Mouse (Mus musculus) midbrain, embryonic 11.5 days (tissue): Measurements from ENCODE around the gene Sema4g. TPM values are rescaled to one million over a fixed set of nuclear protein-coding genes. Genes with fewer than 3 reads are reported as not detected.

ENCODE experiments used
- ATAC-seq: fragments of 200-750 bp; cut with Nextera tagmentation; 2 replicates; pipeline ENCODE4 v1.8.0; 2017; ENCODE audit warnings: moderate TSS enrichment, moderate library complexity; ENCODE audit not compliant: low FRiP score
- DNase-seq: peaks from one replicate; pipeline ENCODE4 v3.0.0; 2015; ENCODE audit warnings: low spot score; ENCODE audit errors: missing footprints
- H3K27ac ChIP-seq: fragments of 300-500 bp; sonication (generic); 2 replicates; pipeline ENCODE4 v1.5.1; 2014; ENCODE audit warnings: low read depth, low read length
- H3K27me3 ChIP-seq: fragments of 300-500 bp; sonication (generic); 2 replicates; pipeline ENCODE4 v1.6.1; 2014; ENCODE audit warnings: mild to moderate bottlenecking, low read length, moderate library complexity, mixed read lengths; ENCODE audit not compliant: control insufficient read depth, insufficient read depth
- H3K36me3 ChIP-seq: fragments of 300-500 bp; sonication (generic); 2 replicates; pipeline ENCODE4 v1.6.1; 2014; ENCODE audit warnings: mild to moderate bottlenecking, low read length, moderate library complexity, mixed read lengths; ENCODE audit not compliant: control insufficient read depth, insufficient read depth
- H3K4me1 ChIP-seq: fragments of 300-500 bp; sonication (generic); 2 replicates; pipeline ENCODE4 v1.6.1; 2014; ENCODE audit warnings: low read length; ENCODE audit not compliant: control insufficient read depth, insufficient read depth
- H3K4me2 ChIP-seq: fragments of 300-500 bp; sonication (generic); 2 replicates; pipeline ENCODE4 v1.6.1; 2014; ENCODE audit warnings: mild to moderate bottlenecking, moderate library complexity
- H3K4me3 ChIP-seq: fragments of 300-500 bp; sonication (generic); 2 replicates; pipeline ENCODE4 v1.5.1; 2014; ENCODE audit warnings: low read depth, low read length
- H3K9ac ChIP-seq: fragments of 300-500 bp; sonication (generic); 2 replicates; pipeline ENCODE4 v1.6.1; 2014; ENCODE audit warnings: low read length
- H3K9me3 ChIP-seq: fragments of 300-500 bp; sonication (generic); 2 replicates; pipeline ENCODE4 v1.6.1; 2016; ENCODE audit warnings: low read length; ENCODE audit not compliant: control insufficient read depth
- WGBS: fragments of 180-500 bp; shearing (Covaris S2); extraction: QIAGEN DNeasy Blood & Tissue Kit; methylation state at CpG from one replicate; pipeline ENCODE4 v1.1.7; 2014; 5-methylcytosine and 5-hydroxymethylcytosine counted together
- polyA plus RNA-seq: library from polyadenylated mRNA; unstranded; fragments of >200 nt; fragmentation: Nextera tagmentation; extraction: Ambion mirVana; gene quantifications from 2 replicates; pipeline ENCODE4 v1.2.1, GENCODE M21; 2014

Gene Sema4g
- polyA plus RNA-seq, 1 experiment from 2014 or later: 4.7 TPM

- H3K27me3 ChIP-seq: no peaks in the 10 kb centered on the region
- no peak overlapping the region for H3K4me2 ChIP-seq
- no peak overlapping the region for H3K27ac ChIP-seq
- H3K4me3 ChIP-seq: no peak overlapping the region
- peaks cover 2% of the 10 kb centered on the region; the same call in 1 of the 2 replicates for H3K4me1 ChIP-seq
- ATAC-seq: no peak
- H3K9me3 ChIP-seq: no peaks in the 10 kb centered on the region
- WGBS: 89% methylated on average over 4 of the region's 4 CpGs
- 0 out of 2 replicates have a peak, but pooled peaks cover 4% of the 10 kb centered on the region for H3K36me3 ChIP-seq
- H3K9ac ChIP-seq: no peak overlapping the region
- DNase-seq: no peak
These were observed 4.5 kb upstream of the Sema4g start for GRCm38 (mm10) chr19:44984420-44984819.

DNA sequence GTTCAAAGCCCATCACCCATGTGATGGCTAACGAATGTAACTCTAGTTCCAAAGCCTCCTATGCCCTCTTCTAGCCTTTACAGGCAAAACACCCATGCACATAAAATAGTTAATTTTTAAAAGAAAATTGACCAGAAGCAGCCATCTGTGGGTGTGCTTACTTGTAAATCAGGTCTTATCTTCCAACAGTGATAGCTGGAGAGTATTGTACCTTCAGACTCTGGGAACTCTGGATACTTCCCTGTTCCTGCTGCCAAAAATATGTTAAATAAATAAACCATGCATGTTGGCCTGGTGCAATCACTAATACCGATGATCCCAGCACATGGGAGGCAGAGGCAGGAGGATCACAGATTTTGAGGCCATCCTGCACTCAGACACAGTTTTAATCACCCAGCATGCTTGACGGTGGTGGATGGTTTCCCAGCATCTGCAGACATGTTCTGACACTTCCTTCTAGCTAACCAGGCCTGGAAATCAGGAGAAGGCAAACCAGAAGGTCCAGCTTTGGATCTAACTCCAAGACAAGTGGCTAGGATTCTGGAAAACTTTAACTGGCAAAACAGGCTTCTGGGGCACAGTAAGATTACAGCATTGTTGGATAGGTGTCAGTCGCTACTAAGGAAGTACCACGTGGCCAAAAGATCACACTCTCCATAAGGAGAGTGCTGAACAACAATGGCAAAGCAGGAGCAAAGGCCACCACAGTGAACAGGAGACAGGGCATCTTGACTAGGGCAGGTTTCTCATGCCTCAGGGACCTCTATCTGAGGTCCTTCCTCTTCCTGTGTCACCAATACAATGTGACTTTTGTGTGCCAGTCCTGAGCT is 3.5 kb upstream of the Sema4g start:
- Histone ChIP-seq H3K36me3 (0 out of 2 replicates have a peak, but pooled peaks cover 4% of the 10 kb centered on the region), H3K27ac (no peak overlapping the region), H3K9me3 (no peaks in the 10 kb centered on the region), H3K4me3 (no peak overlapping the region), H3K4me1 (peaks cover 7% of the 10 kb centered on the region), H3K9ac (no peak overlapping the region), H3K27me3 (no peaks in the 10 kb centered on the region), H3K4me2 (no peak overlapping the region)
- no peak for DNase-seq
- ATAC-seq: no peak
- 66% methylated on average over 5 of the region's 5 CpGs for WGBS

GRCm38 (mm10) chr19:44987004-44987403 is 1.9 kb upstream of the Sema4g start:
- Histone ChIP-seq H3K4me1 (peaks cover 7% of the 10 kb centered on the region), H3K9ac (no peak overlapping the region), H3K36me3 (no peaks in the 10 kb centered on the region), H3K27ac (no peak overlapping the region), H3K9me3 (no peaks in the 10 kb centered on the region), H3K4me2 (no peak overlapping the region), H3K27me3 (no peaks in the 10 kb centered on the region), H3K4me3 (no peak overlapping the region)
- ATAC-seq (no peak), DNase-seq (no peak)
- WGBS: 77% methylated on average over 6 of the region's 6 CpGs

DNA sequence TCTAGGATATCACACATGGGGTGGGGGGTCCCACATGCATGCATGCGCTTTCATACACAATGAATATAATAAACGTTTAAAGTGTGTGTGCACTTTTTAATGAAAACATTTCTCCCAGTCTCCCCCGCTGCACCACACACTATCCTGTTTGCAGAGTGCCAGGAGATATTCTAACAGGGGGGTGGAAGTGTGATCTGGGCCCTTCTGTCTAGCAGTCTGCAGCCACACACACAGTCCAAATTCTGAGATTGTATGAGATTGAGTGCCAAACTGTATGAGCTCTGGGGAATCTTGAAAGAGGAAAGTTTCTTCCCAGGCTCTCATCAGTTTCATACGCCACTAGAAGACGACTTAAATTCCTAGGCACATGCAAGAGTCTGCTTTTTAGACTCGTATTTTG is 1.1 kb upstream of the Sema4g start:
- 57% methylated on average over 6 of the region's 6 CpGs for WGBS
- Histone ChIP-seq H3K4me1 (peaks cover 7% of the 10 kb centered on the region), H3K4me2 (no peak overlapping the region), H3K36me3 (no peaks in the 10 kb centered on the region), H3K27me3 (no peaks in the 10 kb centered on the region), H3K4me3 (no peak overlapping the region), H3K9me3 (no peaks in the 10 kb centered on the region), H3K27ac (no peak overlapping the region), H3K9ac (no peak overlapping the region)
- ATAC-seq: no peak
- no peak for DNase-seq

- WGBS: 24% methylated on average over 9 of the region's 9 CpGs
- H3K27ac ChIP-seq: no peak overlapping the region
- DNase-seq (peak; percentile 88), ATAC-seq (no peak)
- no peaks in the 10 kb centered on the region for H3K27me3 ChIP-seq
- H3K36me3 ChIP-seq: no peaks in the 10 kb centered on the region
- no peaks in the 10 kb centered on the region for H3K9me3 ChIP-seq
- H3K4me2 ChIP-seq: peak overlapping the region; percentile 98
- H3K9ac ChIP-seq: peak overlapping the region; percentile 88
- H3K4me3 ChIP-seq: peak overlapping the region; percentile 74
- peaks cover 7% of the 10 kb centered on the region for H3K4me1 ChIP-seq
These were observed 580 bp upstream of the Sema4g start for GRCm38 (mm10) chr19:44988321-44988720.

GRCm38 (mm10) chr19:44989567-44990495 is 930 bp downstream of the Sema4g start:
- Histone ChIP-seq H3K27ac (no peak overlapping the region; the same call in 1 of the 2 replicates), H3K4me1 (peaks cover 7% of the 10 kb centered on the region), H3K4me2 (peak overlapping the region; percentile 98), H3K27me3 (no peaks in the 10 kb centered on the region), H3K9ac (peak overlapping the region; percentile 88), H3K9me3 (no peaks in the 10 kb centered on the region), H3K36me3 (no peaks in the 10 kb centered on the region), H3K4me3 (peak overlapping the region; percentile 74)
- peak; percentile 86 for DNase-seq
- 6% methylated on average over 22 of the region's 22 CpGs for WGBS
- ATAC-seq: peak; percentile 53

DNA sequence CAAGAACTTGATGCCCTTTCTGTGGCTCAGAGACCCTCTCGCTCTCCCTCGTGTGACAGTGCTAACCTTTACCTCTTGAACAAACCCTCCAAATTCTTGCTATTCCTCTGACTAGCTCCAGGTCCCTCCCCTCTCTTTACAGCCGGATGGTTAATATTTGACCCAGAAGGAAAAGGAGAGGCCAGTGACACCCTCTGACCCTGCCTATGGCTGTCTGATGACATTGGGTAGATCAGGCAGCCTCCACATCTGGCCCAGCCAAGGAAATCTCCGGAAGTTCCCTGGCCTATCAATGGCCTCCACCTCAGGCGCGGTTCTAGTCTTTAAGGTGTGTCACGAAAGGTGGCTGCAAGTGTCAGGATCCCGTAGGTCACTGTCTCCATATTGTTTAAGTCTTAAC is 2.1 kb downstream of the Sema4g start:
- Histone ChIP-seq H3K4me1 (peaks cover 7% of the 10 kb centered on the region), H3K36me3 (no peaks in the 10 kb centered on the region), H3K9ac (no peak overlapping the region), H3K4me3 (no peak overlapping the region), H3K4me2 (no peak overlapping the region), H3K27ac (no peak overlapping the region), H3K27me3 (no peaks in the 10 kb centered on the region), H3K9me3 (no peaks in the 10 kb centered on the region)
- WGBS: 89% methylated on average over 8 of the region's 8 CpGs
- DNase-seq (no peak), ATAC-seq (no peak)

GRCm38 (mm10) chr19:44992246-44992645 is 3.3 kb downstream of the Sema4g start:
- H3K27me3 ChIP-seq: no peaks in the 10 kb centered on the region
- no peak overlapping the region for H3K4me2 ChIP-seq
- WGBS: 53% methylated on average over 7 of the region's 7 CpGs
- H3K4me1 ChIP-seq: peaks cover 7% of the 10 kb centered on the region
- no peak overlapping the region for H3K4me3 ChIP-seq
- H3K36me3 ChIP-seq: no peaks in the 10 kb centered on the region
- ATAC-seq: no peak
- no peaks in the 10 kb centered on the region for H3K9me3 ChIP-seq
- no peak for DNase-seq
- no peak overlapping the region for H3K9ac ChIP-seq
- H3K27ac ChIP-seq: no peak overlapping the region

- no peak overlapping the region for H3K4me2 ChIP-seq
- no peak overlapping the region for H3K4me3 ChIP-seq
- whole genome bisulfite sequencing: 70% methylated on average over 7 of the region's 7 CpGs
- ATAC-seq (no peak), DNase-seq (no peak)
- H3K27ac ChIP-seq: no peak overlapping the region
- no peaks in the 10 kb centered on the region for H3K9me3 ChIP-seq
- no peaks in the 10 kb centered on the region for H3K27me3 ChIP-seq
- no peaks in the 10 kb centered on the region for H3K36me3 ChIP-seq
- H3K9ac ChIP-seq: no peak overlapping the region
- H3K4me1 ChIP-seq: peaks cover 7% of the 10 kb centered on the region
These were observed 3.8 kb downstream of the Sema4g start for GRCm38 (mm10) chr19:44992712-44993111.
